Mouse (Mus musculus) midbrain, embryonic 12.5 days (tissue): ENCODE results near the gene Myadm. TPM values are rescaled to one million over a fixed set of nuclear protein-coding genes. Genes with fewer than 3 reads are reported as not detected.
"Not testable (repeated sequence)": the region's sequence is repeated elsewhere in the genome, so short reads cannot be mapped to it uniquely, and the experiment has no call there.

Experiments used
- ATAC-seq: fragments of 200-750 bp; cut with Nextera tagmentation; 2 replicates; pipeline ENCODE4 v1.8.0; 2017; ENCODE audit warnings: low read depth, moderate TSS enrichment, moderate library complexity; ENCODE audit not compliant: low FRiP score
- H3K27ac ChIP-seq: fragments of 300-500 bp; sonication (generic); replicated peaks from 2 replicates; pipeline ENCODE4 v1.5.1; 2016; ENCODE audit warnings: mild to moderate bottlenecking
- H3K27me3 ChIP-seq: fragments of 300-500 bp; sonication (generic); 2 replicates; pipeline ENCODE4 v1.6.1; 2016; ENCODE audit warnings: mild to moderate bottlenecking
- H3K36me3 ChIP-seq: fragments of 300-500 bp; sonication (generic); 2 replicates; pipeline ENCODE4 v1.6.1; 2016
- H3K4me1 ChIP-seq: fragments of 300-500 bp; sonication (generic); 2 replicates; pipeline ENCODE4 v1.6.1; 2016
- H3K4me2 ChIP-seq: fragments of 300-500 bp; sonication (generic); replicated peaks from 2 replicates; pipeline ENCODE4 v1.6.1; 2016; ENCODE audit warnings: mild to moderate bottlenecking, moderate library complexity
- H3K4me3 ChIP-seq: fragments of 300-500 bp; sonication (generic); 2 replicates; pipeline ENCODE4 v1.5.1; 2016; ENCODE audit warnings: mild to moderate bottlenecking
- H3K9ac ChIP-seq: fragments of 300-500 bp; sonication (generic); replicated peaks from 2 replicates; pipeline ENCODE4 v1.6.1; 2016; ENCODE audit warnings: mild to moderate bottlenecking, moderate library complexity
- H3K9me3 ChIP-seq: fragments of 300-500 bp; sonication (generic); 2 replicates; pipeline ENCODE4 v1.6.1; 2016; ENCODE audit warnings: mild to moderate bottlenecking
- WGBS: fragments of 180-500 bp; shearing (Covaris S2); methylation state at CpG from one replicate; pipeline ENCODE4 v1.1.7; 2016; 5-methylcytosine and 5-hydroxymethylcytosine counted together
- polyA plus RNA-seq: library from polyadenylated mRNA; unstranded; fragments of >200 nt; fragmentation: Nextera tagmentation; extraction: Ambion mirVana; gene quantifications from 2 replicates; pipeline ENCODE4 v1.2.1, GENCODE M21; 2016

Gene Myadm
- polyA plus RNA-seq, 1 experiment from 2014 or later: 31.7 TPM

GRCm38 (mm10) chr7:3291764-3292163 is 2.9 kb downstream of the Myadm start:
- Histone ChIP-seq H3K27ac (no peak overlapping the region), H3K36me3 (peaks cover 5% of the 10 kb centered on the region), H3K4me2 (peak overlapping the region; percentile 62; the same call in 1 of the 2 replicates), H3K9me3 (no peaks in the 10 kb centered on the region), H3K4me3 (no peak overlapping the region), H3K9ac (no peak overlapping the region), H3K4me1 (peaks cover 29% of the 10 kb centered on the region), H3K27me3 (no peaks in the 10 kb centered on the region)
- 83% methylated on average over 3 of the region's 3 CpGs for WGBS
- ATAC-seq: no peak

DNA sequence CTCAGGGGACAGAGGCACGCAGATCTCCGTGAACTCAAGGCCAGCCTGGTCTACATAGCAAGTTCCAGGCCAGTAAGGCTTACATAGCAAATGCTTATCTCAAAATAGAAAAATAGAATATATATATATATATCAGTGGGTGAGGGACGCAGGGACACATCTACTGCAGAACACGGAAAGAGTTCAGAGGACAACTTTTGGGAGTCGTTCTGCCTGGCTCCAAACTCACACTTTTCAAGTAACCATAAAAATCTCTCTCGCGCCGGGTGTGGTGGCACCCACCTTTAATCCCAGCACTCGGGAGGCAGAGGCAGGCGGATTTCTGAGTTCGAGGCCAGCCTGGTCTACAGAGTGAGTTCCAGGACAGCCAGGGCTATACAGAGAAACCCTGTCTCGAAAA is 3.4 kb downstream of the Myadm start:
- H3K9me3 ChIP-seq, H3K27me3 ChIP-seq, H3K27ac ChIP-seq, ATAC-seq, H3K9ac ChIP-seq, H3K4me3 ChIP-seq: not testable (repeated sequence)
- H3K4me2 ChIP-seq: peak overlapping the region; percentile 46; the same call in 1 of the 2 replicates
- H3K36me3 ChIP-seq: peaks cover 10% of the 10 kb centered on the region
- peaks cover 26% of the 10 kb centered on the region for H3K4me1 ChIP-seq
- WGBS: 78% methylated on average over 12 of the region's 12 CpGs

GRCm38 (mm10) chr7:3292791-3293190 is 3.9 kb downstream of the Myadm start:
- Histone ChIP-seq H3K4me1 (peaks cover 25% of the 10 kb centered on the region), H3K4me3 (peak overlapping the region; percentile 26), H3K4me2 (peak overlapping the region; percentile 46), H3K27me3 (no peaks in the 10 kb centered on the region), H3K27ac (peak overlapping the region; percentile 20; the same call in 1 of the 2 replicates), H3K9ac (peak overlapping the region; percentile 43), H3K36me3 (peaks cover 14% of the 10 kb centered on the region), H3K9me3 (no peaks in the 10 kb centered on the region)
- WGBS: 3% methylated on average over 14 of the region's 14 CpGs
- no peak for ATAC-seq

GRCm38 (mm10) chr7:3294794-3295193 is 5.9 kb downstream of the Myadm start:
- Histone ChIP-seq H3K4me1 (peaks cover 21% of the 10 kb centered on the region), H3K4me2 (no peak overlapping the region), H3K9me3 (no peaks in the 10 kb centered on the region), H3K27me3 (no peaks in the 10 kb centered on the region), H3K9ac (no peak overlapping the region), H3K27ac (no peak overlapping the region), H3K4me3 (no peak overlapping the region), H3K36me3 (peaks cover 22% of the 10 kb centered on the region)
- ATAC-seq: no peak
- 91% methylated on average over 1 of the region's 1 CpGs for WGBS

GRCm38 (mm10) chr7:3295321-3296110 is 6.6 kb downstream of the Myadm start:
- H3K4me1 ChIP-seq: peaks cover 16% of the 10 kb centered on the region
- H3K9me3 ChIP-seq: no peaks in the 10 kb centered on the region
- no peak overlapping the region for H3K4me3 ChIP-seq
- H3K36me3 ChIP-seq: peaks cover 22% of the 10 kb centered on the region
- no peak for ATAC-seq
- no peak overlapping the region for H3K9ac ChIP-seq
- H3K27ac ChIP-seq: no peak overlapping the region
- peaks cover 7% of the 10 kb centered on the region for H3K27me3 ChIP-seq
- WGBS: 88% methylated on average over 5 of the region's 5 CpGs
- no peak overlapping the region for H3K4me2 ChIP-seq

- H3K36me3 ChIP-seq: peaks cover 22% of the 10 kb centered on the region
- no peak overlapping the region for H3K9ac ChIP-seq
- H3K27ac ChIP-seq: no peak overlapping the region
- no peaks in the 10 kb centered on the region for H3K9me3 ChIP-seq
- no peak for ATAC-seq
- H3K27me3 ChIP-seq: peaks cover 19% of the 10 kb centered on the region
- no peak overlapping the region for H3K4me3 ChIP-seq
- peaks cover 6% of the 10 kb centered on the region for H3K4me1 ChIP-seq
- H3K4me2 ChIP-seq: no peak overlapping the region
- 93% methylated on average over 16 of the region's 16 CpGs for WGBS
Measured at GRCm38 (mm10) chr7:3296711-3297110, 7.8 kb downstream of the Myadm start.

- H3K4me3 ChIP-seq: no peak overlapping the region
- peaks cover 22% of the 10 kb centered on the region for H3K36me3 ChIP-seq
- no peak overlapping the region for H3K9ac ChIP-seq
- no peak overlapping the region for H3K4me2 ChIP-seq
- ATAC-seq: no peak
- H3K27ac ChIP-seq: no peak overlapping the region
- H3K9me3 ChIP-seq: no peaks in the 10 kb centered on the region
- 51% methylated on average over 7 of the region's 7 CpGs for WGBS
- H3K4me1 ChIP-seq: peaks cover 33% of the 10 kb centered on the region
- peaks cover 52% of the 10 kb centered on the region for H3K27me3 ChIP-seq
Measured at GRCm38 (mm10) chr7:3299941-3300617, 11.2 kb downstream of the Myadm start.

GRCm38 (mm10) chr7:3300891-3301627 is 12.2 kb downstream of the Myadm start:
- peaks cover 62% of the 10 kb centered on the region for H3K27me3 ChIP-seq
- H3K4me2 ChIP-seq: 0 out of 2 replicates have a peak overlapping the region, but pooled peaks have one; percentile 91
- no peak overlapping the region for H3K4me3 ChIP-seq
- H3K27ac ChIP-seq: no peak overlapping the region
- ATAC-seq: no peak
- peaks cover 33% of the 10 kb centered on the region for H3K4me1 ChIP-seq
- 73% methylated on average over 8 of the region's 8 CpGs for WGBS
- peaks cover 22% of the 10 kb centered on the region for H3K36me3 ChIP-seq
- H3K9ac ChIP-seq: no peak overlapping the region
- H3K9me3 ChIP-seq: no peaks in the 10 kb centered on the region

- Histone ChIP-seq H3K27ac (no peak overlapping the region), H3K9me3 (no peaks in the 10 kb centered on the region), H3K4me1 (peaks cover 33% of the 10 kb centered on the region), H3K36me3 (peaks cover 15% of the 10 kb centered on the region), H3K4me2 (peak overlapping the region; percentile 91), H3K27me3 (peaks cover 63% of the 10 kb centered on the region), H3K4me3 (peak overlapping the region; percentile 42), H3K9ac (peak overlapping the region; percentile 44)
- 8% methylated on average over 33 of the region's 33 CpGs for WGBS
- ATAC-seq: peak; percentile 24
Measured at GRCm38 (mm10) chr7:3301628-3302555, 13.0 kb downstream of the Myadm start.

- Histone ChIP-seq H3K9ac (peak overlapping the region; percentile 56), H3K27ac (no peak overlapping the region), H3K4me3 (peak overlapping the region; percentile 42), H3K27me3 (peaks cover 63% of the 10 kb centered on the region), H3K4me1 (peaks cover 33% of the 10 kb centered on the region), H3K9me3 (no peaks in the 10 kb centered on the region), H3K4me2 (peak overlapping the region; percentile 91), H3K36me3 (peaks cover 8% of the 10 kb centered on the region)
- ATAC-seq: 0 out of 2 replicates have a peak, but pooled peaks have one; percentile 11
- WGBS: 1% methylated on average over 16 of the region's 16 CpGs
Measured at GRCm38 (mm10) chr7:3302556-3303275, 13.8 kb downstream of the Myadm start.
